Mouse (Mus musculus): Measurements from ENCODE around the gene Trim31.

Trim31 gene

DNA sequence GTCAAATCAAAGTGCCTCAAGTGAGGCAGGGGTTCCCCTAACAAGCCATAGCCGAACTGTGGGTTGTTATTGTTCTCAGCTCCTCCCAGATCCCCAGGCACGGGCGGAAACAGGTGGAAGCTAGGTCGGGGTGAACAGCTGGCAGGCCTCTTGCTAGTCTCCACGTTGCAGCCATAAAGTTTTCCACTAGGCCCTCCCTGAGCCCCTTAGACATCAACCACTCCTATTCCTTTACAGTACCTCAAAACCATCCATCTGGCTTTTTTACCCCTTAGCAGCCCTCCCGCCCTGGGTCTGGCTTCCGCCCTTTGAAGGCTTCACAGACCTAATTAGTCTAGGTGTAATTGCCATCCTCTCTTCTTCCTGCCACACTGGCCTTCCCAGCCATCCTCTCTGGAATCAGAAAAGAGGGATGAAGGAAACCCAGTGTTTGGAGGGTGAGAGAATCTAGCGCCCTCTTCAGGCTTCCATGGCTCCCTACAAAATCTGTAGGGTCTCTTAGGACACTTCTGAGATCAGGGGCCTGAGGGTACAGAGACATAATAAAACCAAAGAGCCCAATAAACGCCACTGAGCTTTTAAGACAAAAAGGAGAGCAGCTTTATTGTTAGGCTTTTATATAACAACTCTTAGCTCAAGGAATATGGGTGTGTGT, 46.3 kb downstream of the Trim31 start:
- no peak for DNase-seq (ENCODE audit: low read depth)

DNA sequence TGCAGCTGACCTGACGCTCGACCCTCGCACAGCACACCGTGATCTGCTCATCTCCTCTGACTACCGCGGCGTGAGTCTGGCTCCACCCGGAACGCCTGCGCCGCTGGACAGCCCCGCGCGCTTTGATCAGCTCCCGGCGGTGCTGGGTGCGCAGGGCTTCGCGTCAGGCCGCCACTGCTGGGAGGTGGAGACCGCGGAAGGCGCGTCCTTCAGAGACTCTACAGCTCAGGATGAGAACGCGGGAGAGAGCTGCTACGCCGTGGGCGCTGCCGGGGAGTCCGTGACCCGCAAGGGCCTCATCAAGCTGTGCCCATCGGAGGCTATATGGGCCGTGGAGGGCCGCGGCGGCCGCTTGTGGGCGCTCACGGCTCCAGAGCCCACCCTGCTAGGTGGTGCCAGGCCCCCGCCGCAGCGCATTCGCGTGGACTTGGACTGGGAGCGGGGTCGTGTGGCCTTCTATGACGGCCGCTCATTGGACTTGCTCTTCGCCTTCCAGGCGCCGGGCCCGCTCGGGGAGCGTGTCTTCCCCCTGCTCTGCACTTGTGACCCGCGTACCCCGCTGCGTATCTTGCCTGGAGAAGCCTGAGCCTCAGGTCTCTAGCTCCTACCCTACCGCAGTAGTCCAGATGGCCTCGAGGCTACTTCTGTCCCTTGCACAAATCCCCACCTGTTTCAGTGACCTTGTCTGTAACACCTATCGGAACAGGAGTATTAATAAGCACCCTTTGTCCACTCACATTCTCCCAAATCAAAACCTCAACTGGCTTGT, 49.3 kb downstream of the Trim31 start:
- DNase-seq (ENCODE audit: low read depth): peak; percentile 71

DNA sequence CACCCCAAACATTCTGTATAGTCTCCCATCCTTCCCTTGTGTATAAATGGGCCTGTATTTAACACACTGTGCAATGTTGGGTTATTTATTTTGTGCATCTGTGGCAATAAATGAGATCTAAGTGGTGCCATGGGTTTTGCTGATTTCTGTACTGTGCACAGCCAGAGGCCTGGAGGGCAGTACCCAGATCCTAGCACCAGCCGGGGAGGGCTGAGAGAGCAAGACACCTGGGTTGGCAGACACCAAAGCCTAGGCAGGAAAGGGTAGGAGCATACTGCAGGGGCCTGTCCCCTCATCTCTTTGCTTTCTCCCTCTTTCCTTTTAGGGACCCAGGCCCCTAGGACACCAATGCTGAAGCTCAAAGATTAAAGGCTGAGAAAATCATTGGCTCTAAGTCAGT, 50.4 kb downstream of the Trim31 start:
- no peak for DNase-seq (ENCODE audit: low read depth)

DNA sequence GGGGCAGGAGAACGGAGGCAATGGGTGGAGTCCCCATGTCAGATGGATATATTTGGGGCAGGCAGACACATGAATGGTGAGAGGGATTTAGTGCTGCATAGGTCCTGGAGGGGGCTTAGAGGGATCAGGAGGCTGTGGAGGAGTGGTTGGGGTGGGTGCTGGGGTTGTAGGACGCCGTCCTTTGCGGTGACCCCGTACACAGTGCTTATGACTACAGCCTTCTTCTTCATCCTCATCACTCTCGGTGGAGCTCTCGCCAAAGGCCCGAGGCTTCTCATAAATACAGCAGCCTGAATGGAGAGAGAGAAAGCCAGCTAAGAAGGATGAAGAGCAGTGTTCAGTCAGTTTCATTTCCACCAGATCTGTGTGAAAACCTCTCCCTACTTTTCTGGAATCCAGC, 51.3 kb downstream of the Trim31 start:
- DNase-seq (ENCODE audit: low read depth): no peak

DNA sequence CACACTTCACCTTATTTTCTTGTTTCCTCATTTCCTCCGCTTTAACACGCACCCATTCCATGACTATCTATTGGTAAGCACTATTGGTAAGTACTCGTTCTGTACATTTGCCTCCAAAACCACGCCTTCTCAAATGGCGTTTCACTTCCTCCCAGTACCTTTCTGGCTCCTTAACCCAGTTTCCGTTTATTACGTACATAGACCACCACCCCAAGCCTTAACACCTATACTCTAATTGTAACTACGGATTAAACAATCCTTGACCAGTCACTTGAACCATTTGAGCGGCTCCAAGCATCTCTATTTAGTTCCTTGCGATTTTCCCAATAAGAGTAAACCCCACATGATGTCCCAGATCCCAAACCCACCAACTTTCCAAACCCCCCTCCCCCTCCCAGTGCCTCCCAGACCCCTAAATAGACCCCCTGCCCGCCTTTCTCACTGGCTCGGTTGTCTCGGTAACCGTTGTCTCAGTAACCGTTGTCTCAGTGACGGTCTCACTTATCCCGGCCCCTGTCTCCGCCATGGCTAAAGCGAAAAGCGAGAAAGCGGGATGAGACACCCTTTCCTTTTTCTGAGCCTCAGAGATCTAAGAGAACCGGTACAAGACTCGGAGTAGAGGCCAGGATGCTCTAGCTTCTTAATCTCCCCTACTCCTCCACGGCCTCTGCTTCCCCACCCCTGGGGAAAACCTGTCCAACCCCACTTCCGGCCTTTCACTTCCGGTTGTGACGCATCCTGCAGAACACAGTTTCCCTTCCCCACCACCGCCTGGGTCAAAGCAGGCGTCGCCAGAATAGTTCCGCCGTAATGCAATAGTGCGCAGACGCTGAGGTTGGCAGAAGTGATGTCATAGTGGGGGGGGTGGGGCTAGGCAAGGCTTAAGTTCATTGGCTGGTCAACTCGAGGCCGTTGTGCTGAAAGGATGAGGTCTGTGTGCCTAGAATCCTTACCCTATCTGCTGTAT, 53.3 kb downstream of the Trim31 start, which contains the start of gene Ppp1r11:
TSS of gene Ppp1r11 (minus strand) at position 761 of the 967 bp plus-strand sequence.
- peak; percentile 99 for DNase-seq (ENCODE audit: low read depth)

DNA sequence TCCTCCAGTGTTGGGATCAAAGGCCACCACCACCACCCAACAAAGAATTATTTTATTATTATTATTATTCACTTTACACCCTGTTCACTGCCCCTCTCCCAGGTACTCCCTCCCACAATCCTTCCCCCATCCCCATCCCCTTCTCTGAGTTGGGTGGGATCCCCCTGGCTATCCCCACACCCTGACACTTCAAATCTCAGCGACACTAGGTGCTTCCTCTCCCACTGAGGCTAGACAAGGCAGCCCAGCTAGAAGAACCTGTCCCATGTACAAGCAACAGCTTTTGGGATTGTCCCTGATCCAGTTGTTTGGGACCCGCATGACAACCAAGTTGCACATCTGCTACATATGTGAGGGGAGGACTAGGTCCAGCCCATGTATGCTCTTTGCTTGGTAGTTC, 54.7 kb downstream of the Trim31 start:
- DNase-seq (ENCODE audit: low read depth): no peak

DNA sequence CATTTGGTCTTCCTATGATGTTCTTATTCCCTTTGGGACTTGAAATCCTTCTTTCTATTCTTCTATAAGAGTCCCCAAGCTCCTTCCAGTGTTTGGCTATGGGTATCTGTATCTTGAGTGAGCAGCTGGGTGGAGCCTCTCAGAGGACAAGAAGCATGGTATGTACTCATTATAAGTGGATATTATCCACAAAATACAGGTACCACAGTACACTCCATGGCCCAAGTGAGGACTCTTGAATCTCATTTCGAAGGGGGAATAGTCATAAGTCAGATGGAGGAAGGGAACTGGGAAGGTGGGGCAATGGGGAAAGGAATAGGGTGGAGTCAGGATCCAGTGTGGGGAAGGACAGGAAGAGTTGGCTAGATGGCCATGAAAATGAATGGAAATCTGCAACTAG, 55.1 kb downstream of the Trim31 start:
- no peak for DNase-seq (ENCODE audit: low read depth)

DNA sequence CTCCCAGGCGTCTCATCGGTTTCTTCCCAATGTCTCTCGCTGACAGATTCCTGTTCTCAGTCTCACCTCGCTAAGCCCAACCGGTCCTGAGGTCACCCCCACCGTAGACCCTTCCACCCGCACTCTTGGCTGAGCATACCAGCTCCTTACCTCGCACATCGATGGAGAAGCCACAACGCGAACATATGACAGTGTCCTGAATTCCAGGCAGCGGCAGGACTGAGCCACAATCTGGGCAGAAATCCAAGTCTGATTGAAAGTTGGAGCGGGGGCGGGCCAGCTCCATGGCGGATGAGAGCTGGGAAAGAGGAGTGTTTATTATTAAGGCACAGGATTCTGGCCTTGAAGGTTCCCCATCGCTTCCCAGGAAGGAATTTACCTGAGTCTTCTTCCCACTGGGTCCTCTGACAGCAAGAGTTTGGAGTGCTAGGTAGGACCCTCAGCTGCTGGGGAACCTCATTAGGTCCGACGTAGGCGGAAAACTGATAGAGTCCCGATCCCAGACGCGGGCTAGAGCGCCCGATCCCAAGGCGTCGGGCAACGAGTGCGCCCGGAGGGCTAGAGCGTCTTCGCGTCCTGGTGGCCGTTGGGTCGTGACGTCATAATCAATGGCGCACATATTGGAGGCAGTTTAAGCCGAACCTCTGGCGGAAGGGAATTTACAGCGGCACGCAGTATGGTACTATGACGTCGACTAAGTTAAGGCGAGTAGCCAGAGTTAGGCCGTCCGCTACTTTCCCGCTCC, 60.3 kb downstream of the Trim31 start, which contains the start of the genes Znrd1 and Znrd1as:
TSS of gene Znrd1 (minus strand) at position 561 of the 745 bp plus-strand sequence.
TSS of gene Znrd1as (plus strand) at position 594 of the 745 bp plus-strand sequence.
- DNase-seq (ENCODE audit: low read depth): peak; percentile 99

DNA sequence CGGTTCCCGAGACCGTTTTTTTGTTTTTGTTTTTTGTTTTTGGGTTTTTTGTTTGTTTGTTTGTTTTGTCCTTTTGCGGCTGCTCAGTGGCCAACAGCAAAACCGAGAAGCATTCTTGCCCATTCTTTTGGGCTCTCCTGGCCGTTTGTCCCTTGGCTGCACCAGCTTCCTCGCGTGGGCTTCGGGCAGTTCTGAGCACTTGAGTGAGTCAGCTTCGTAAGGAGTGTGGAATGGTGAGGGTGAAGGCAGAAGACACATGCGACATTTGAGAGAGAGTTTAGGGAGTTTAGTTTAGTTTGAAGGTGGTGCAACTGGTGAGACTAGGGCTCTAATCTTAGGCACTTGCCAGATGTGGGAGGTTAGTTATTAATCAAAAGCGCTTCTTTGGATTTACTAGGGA, 61.0 kb downstream of the Trim31 start:
- DNase-seq (ENCODE audit: low read depth): peak; percentile 51
